16 mouse cellular contexts compared by ENCODE assay signal in the genomic region with DNA sequence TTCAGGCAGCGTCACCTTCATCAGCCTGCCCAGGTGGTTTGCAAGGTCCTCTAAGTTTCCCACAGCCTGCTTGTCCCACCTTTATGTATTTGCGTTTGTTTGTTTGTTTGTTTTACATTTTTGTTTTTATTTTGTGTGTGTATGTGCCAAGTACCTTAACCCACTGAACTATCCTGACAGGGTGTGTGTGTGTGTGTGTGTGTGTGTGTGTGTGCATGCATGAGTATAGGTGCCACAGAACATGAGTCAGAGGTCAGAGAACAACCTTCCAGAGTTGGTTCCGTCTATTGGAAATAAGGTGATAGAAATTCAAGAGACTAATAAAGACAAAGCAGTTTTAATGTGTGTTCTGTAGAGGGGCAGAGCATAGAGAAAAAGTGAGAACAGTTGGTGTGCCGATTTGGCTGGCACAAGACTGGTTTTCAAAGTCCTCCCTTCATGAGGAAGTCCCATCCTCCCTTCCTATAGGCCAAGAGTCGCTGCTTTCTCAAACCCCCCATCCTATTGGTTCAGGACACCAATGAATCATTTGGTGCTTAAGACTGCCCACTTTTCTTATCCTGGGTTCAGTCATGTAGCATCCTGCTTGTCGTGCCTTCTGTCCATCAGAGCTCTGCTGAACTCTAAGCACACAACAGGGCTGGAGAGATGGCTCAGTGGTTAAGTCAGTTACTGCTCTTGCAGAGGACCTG. TPM values are rescaled to one million over a fixed set of nuclear protein-coding genes. Genes with fewer than 3 reads are reported as not detected.
DNase-seq lines count a peak whose midpoint lies in the region; ATAC-seq and TF ChIP-seq lines count a peak whose summit lies in the region.
"Had no signal": no experiment of that assay in that cellular context is flagged by ENCODE, and none has a peak within 500 bp of the region (broad histone marks: within the 10 kb centered on the region; RNA-seq: fewer than 3 reads in every experiment).

No protein-coding gene starts in this region.

- no peak for TF ChIP-seq EP300 in liver, postnatal 0 days (IDR thresholded peaks at IDR 0.05; ENCODE audit: low read depth)

- TF ChIP-seq CTCF in liver, postnatal 0 days (IDR thresholded peaks at IDR 0.05; ENCODE audit: low read depth), result no peak

- no peak overlapping the region for H3K4me2 ChIP-seq in liver, embryonic 12.5 days
- no peak overlapping the region for H3K4me2 ChIP-seq in liver, postnatal 0 days (ENCODE audit: low read depth, low read length)
- H3K4me2 ChIP-seq in myocyte (ENCODE audit: low read depth), result peak overlapping the region; percentile 68
- H3K4me2 ChIP-seq: embryonic facial prominence, embryonic 12.5 days had no signal

- H3ac ChIP-seq in myocyte (ENCODE audit: control insufficient read depth, insufficient read length), result no peak overlapping the region

- WGBS in liver, embryonic 12.5 days (ENCODE audit: insufficient replicate concordance), result 48% methylated on average over 6 of the region's 6 CpGs
- WGBS in liver, postnatal 0 days (ENCODE audit: insufficient replicate concordance), result 59% methylated on average over 6 of the region's 6 CpGs

- no peak for TF ChIP-seq POLR2A in myocyte (IDR thresholded peaks at IDR 0.05; ENCODE audit: insufficient read length, low read depth)

- no peak for DNase-seq in liver, postnatal 0 days
- DNase-seq in ES-CJ7 (ENCODE audit: low read depth, low spot score), result peak; percentile 39
- DNase-seq in cerebellum, adult 8-10 months, result no peak
- DNase-seq in right cerebral cortex, postnatal 14 days, result no peak
- DNase-seq: cerebellum, postnatal 10 days; layer of hippocampus, adult 9-11 months; thymus, postnatal 14 days had no signal

- peaks cover 9% of the 10 kb centered on the region for H3K4me1 ChIP-seq in liver, embryonic 12.5 days
- no peaks in the 10 kb centered on the region for H3K4me1 ChIP-seq in liver, postnatal 0 days (ENCODE audit: insufficient read depth)
- H3K4me1 ChIP-seq: embryonic facial prominence, embryonic 12.5 days; heart, embryonic 10.5 days had no signal

- no peak overlapping the region for H3K9ac ChIP-seq in liver, embryonic 12.5 days
- H3K9ac ChIP-seq in liver, postnatal 0 days (replicated peaks), result no peak overlapping the region
- H3K9ac ChIP-seq: embryonic facial prominence, embryonic 12.5 days had no signal

- ATAC-seq in liver, embryonic 12.5 days, result peak; percentile 58; the same call in 1 of the 2 replicates
- no peak; the same call in 1 of the 2 replicates for ATAC-seq in liver, postnatal 0 days
- peak; percentile 94 for ATAC-seq in common myeloid progenitor, adult 5-6 weeks (replicated peaks; ENCODE audit: low read depth, poor library complexity, severe bottlenecking)
- ATAC-seq: hindbrain, embryonic 16.5 days had no signal

- no peaks in the 10 kb centered on the region for H3K36me3 ChIP-seq in liver, embryonic 12.5 days
- H3K36me3 ChIP-seq in liver, postnatal 0 days (replicated peaks; ENCODE audit: insufficient read depth, low read length), result no peaks in the 10 kb centered on the region
- no peaks in the 10 kb centered on the region for H3K36me3 ChIP-seq in myocyte (ENCODE audit: control insufficient read depth, insufficient read depth)
- H3K36me3 ChIP-seq: embryonic facial prominence, embryonic 12.5 days; forebrain, embryonic 10.5 days; heart, embryonic 10.5 days had no signal

- H3K27me3 ChIP-seq in liver, embryonic 12.5 days (replicated peaks), result no peaks in the 10 kb centered on the region
- no peaks in the 10 kb centered on the region for H3K27me3 ChIP-seq in liver, postnatal 0 days (ENCODE audit: insufficient read depth, low read length)
- H3K27me3 ChIP-seq in myocyte (ENCODE audit: control insufficient read depth, insufficient read depth, insufficient read length), result no peaks in the 10 kb centered on the region
- H3K27me3 ChIP-seq: embryonic facial prominence, embryonic 12.5 days had no signal

- no peaks in the 10 kb centered on the region for H3K79me2 ChIP-seq in myocyte (ENCODE audit: control insufficient read depth, insufficient read depth)

- H3K27ac ChIP-seq in liver, embryonic 12.5 days, result no peak overlapping the region
- no peak overlapping the region for H3K27ac ChIP-seq in liver, postnatal 0 days (ENCODE audit: low read depth)
- H3K27ac ChIP-seq: embryonic facial prominence, embryonic 12.5 days; forebrain, embryonic 10.5 days; heart, embryonic 10.5 days; macrophage had no signal

- no peak overlapping the region for H3K4me3 ChIP-seq in liver, embryonic 12.5 days
- no peak overlapping the region for H3K4me3 ChIP-seq in liver, postnatal 0 days (ENCODE audit: low read depth, low read length)
- no peak overlapping the region for H3K4me3 ChIP-seq in myocyte
- H3K4me3 ChIP-seq: embryonic facial prominence, embryonic 12.5 days; forebrain, embryonic 10.5 days; heart, embryonic 10.5 days had no signal

- H3K9me3 ChIP-seq in liver, embryonic 12.5 days (replicated peaks), result no peaks in the 10 kb centered on the region
- no peaks in the 10 kb centered on the region for H3K9me3 ChIP-seq in liver, postnatal 0 days (ENCODE audit: low read length)
- H3K9me3 ChIP-seq: embryonic facial prominence, embryonic 12.5 days; forebrain, embryonic 10.5 days; heart, embryonic 10.5 days had no signal

TF ChIP-seq in myocyte, 11 proteins besides CTCF, POLR2A, EP300 and RAD21:
- TF ChIP-seq SRF (IDR thresholded peaks at IDR 0.05; ENCODE audit: control insufficient read depth, insufficient read length, low read depth) (no peak), TCF3 (IDR thresholded peaks at IDR 0.05; ENCODE audit: insufficient read length, low read depth) (no peak), POLR2AphosphoS2 (IDR thresholded peaks at IDR 0.05; ENCODE audit: insufficient read length, low read depth) (no peak), MAX (IDR thresholded peaks at IDR 0.05; ENCODE audit: low read depth) (no peak), E2F4 (IDR thresholded peaks at IDR 0.05; ENCODE audit: insufficient read depth) (no peak), MYOG (IDR thresholded peaks at IDR 0.05; ENCODE audit: control insufficient read depth in 1 of 3, insufficient read depth in 1 of 3, insufficient read length in 2 of 3, low read depth in 2 of 3) (no peak), REST (IDR thresholded peaks at IDR 0.05; ENCODE audit: insufficient read depth, insufficient read length) (no peak), TCF12 (IDR thresholded peaks at IDR 0.05; ENCODE audit: insufficient read depth, poor library complexity, severe bottlenecking) (no peak), CEBPB (IDR thresholded peaks at IDR 0.05; ENCODE audit: insufficient read depth, poor library complexity, severe bottlenecking) (no peak), USF1 (IDR thresholded peaks at IDR 0.05; ENCODE audit: low read depth) (no peak), MYOD1 (IDR thresholded peaks at IDR 0.05; ENCODE audit: control insufficient read depth in 1 of 3, insufficient read length in 2 of 3, low read depth in 2 of 3) (no peak)

RNA-seq across cellular contexts. Expression of a gene that starts 23.3 kb away (rescaled TPM):
- 18.6 and 19.1 TPM in 2 replicates for polyA plus RNA-seq in liver, embryonic 12.5 days (2016; fragmentation: Nextera tagmentation; extraction: Ambion mirVana)
- polyA plus RNA-seq in liver, postnatal 0 days (2015; fragmentation: Nextera tagmentation; extraction: Ambion mirVana), result 6.3 and 7.7 TPM in 2 replicates
- total RNA-seq in common myeloid progenitor, adult 5-6 weeks (2017), result 16.4 and 19.1 TPM in 2 replicates
- polyA plus RNA-seq in myocyte (2012; fragmentation: generic; extraction: Trizol), result 246 TPM

RNA-seq across cellular contexts. Expression of a gene that starts 32.5 kb away (rescaled TPM):
- 34.9 and 36.4 TPM in 2 replicates for polyA plus RNA-seq in liver, embryonic 12.5 days (2016; fragmentation: Nextera tagmentation; extraction: Ambion mirVana)
- polyA plus RNA-seq in liver, postnatal 0 days (2015; fragmentation: Nextera tagmentation; extraction: Ambion mirVana), result 7.5 and 7.8 TPM in 2 replicates
- 39.7 and 58.2 TPM in 2 replicates for total RNA-seq in common myeloid progenitor, adult 5-6 weeks (2017)
- 6.1 TPM for polyA plus RNA-seq in myocyte (2012; fragmentation: generic; extraction: Trizol)

RNA-seq across cellular contexts. Expression of a gene that starts 58.5 kb away (rescaled TPM):
- polyA plus RNA-seq in liver, embryonic 12.5 days (2016; fragmentation: Nextera tagmentation; extraction: Ambion mirVana), result 25.2 and 31.4 TPM in 2 replicates
- polyA plus RNA-seq in liver, postnatal 0 days (2015; fragmentation: Nextera tagmentation; extraction: Ambion mirVana), result 659 and 684 TPM in 2 replicates
- total RNA-seq in common myeloid progenitor, adult 5-6 weeks (2017), result 47.0 and 48.3 TPM in 2 replicates
- polyA plus RNA-seq in myocyte (2012; fragmentation: generic; extraction: Trizol), result not detected
- total RNA-seq: monocyte, adult 5-6 weeks had no signal
- polyA plus RNA-seq: forebrain, embryonic 10.5 days; heart, embryonic 10.5 days had no signal

Comparison
In these comparisons a context has a peak if more than half of its experiments do, and no peak if none do; other contexts are left out.
1. RNA of a gene that starts 23.3 kb away (polyA plus RNA-seq): 246 TPM in myocyte (single experiment); 18.6 to 19.1 TPM in liver, embryonic 12.5 days and 6.3 to 7.7 TPM in liver, postnatal 0 days; every median in the first group is over 10 times any median in the second.
2. RNA of a gene that starts 58.5 kb away (polyA plus RNA-seq): 659 to 684 TPM in liver, postnatal 0 days and 25.2 to 31.4 TPM in liver, embryonic 12.5 days; not detected in myocyte (single experiment); every median in the first group is over 10 times any median in the second.